Mouse (Mus musculus) embryonic facial prominence, embryonic 12.5 days (tissue): ENCODE data around the gene Wwtr1. TPM values are rescaled to one million over a fixed set of nuclear protein-coding genes. Genes with fewer than 3 reads are reported as not detected.

Experiments
- ATAC-seq: fragments of 200-750 bp; cut with Nextera tagmentation; 2 replicates; pipeline ENCODE4 v1.8.0; 2017; ENCODE audit not compliant: insufficient number of reproducible peaks, insufficient read depth, low FRiP score, low TSS enrichment
- H3K27ac ChIP-seq: fragments of 300-500 bp; sonication (generic); 2 replicates; pipeline ENCODE4 v1.5.1; 2016; ENCODE audit warnings: mild to moderate bottlenecking
- H3K27me3 ChIP-seq: fragments of 300-500 bp; sonication (generic); 2 replicates; pipeline ENCODE4 v1.6.1; 2016; ENCODE audit warnings: mild to moderate bottlenecking, moderate library complexity
- H3K36me3 ChIP-seq: fragments of 300-500 bp; sonication (generic); 2 replicates; pipeline ENCODE4 v1.6.1; 2016; ENCODE audit warnings: mild to moderate bottlenecking
- H3K4me1 ChIP-seq: fragments of 300-500 bp; sonication (generic); 2 replicates; pipeline ENCODE4 v1.6.1; 2016
- H3K4me2 ChIP-seq: fragments of 300-500 bp; sonication (generic); replicated peaks from 2 replicates; pipeline ENCODE4 v1.6.1; 2016; ENCODE audit warnings: mild to moderate bottlenecking, moderate library complexity
- H3K4me3 ChIP-seq: fragments of 300-500 bp; sonication (generic); 2 replicates; pipeline ENCODE4 v1.5.1; 2016; ENCODE audit warnings: mild to moderate bottlenecking
- H3K9ac ChIP-seq: fragments of 300-500 bp; sonication (generic); 2 replicates; pipeline ENCODE4 v1.6.1; 2016; ENCODE audit warnings: mild to moderate bottlenecking, moderate library complexity
- H3K9me3 ChIP-seq: fragments of 300-500 bp; sonication (generic); 2 replicates; pipeline ENCODE4 v1.6.1; 2016; ENCODE audit warnings: mild to moderate bottlenecking, moderate library complexity
- WGBS: fragments of 180-500 bp; shearing (Covaris S2); methylation state at CpG from one replicate; pipeline ENCODE4 v1.1.7; 2016; 5-methylcytosine and 5-hydroxymethylcytosine counted together
- polyA plus RNA-seq: library from polyadenylated mRNA; unstranded; fragments of >200 nt; fragmentation: Nextera tagmentation; extraction: Ambion mirVana; gene quantifications from 2 replicates; pipeline ENCODE4 v1.2.1, GENCODE M21; 2016

Gene Wwtr1
- polyA plus RNA-seq, 1 experiment from 2014 or later: 16.5 TPM

GRCm38 (mm10) chr3:57509945-57510675, 65.6 kb downstream of the Wwtr1 start:
- no peak overlapping the region for H3K9ac ChIP-seq
- H3K27me3 ChIP-seq: no peaks in the 10 kb centered on the region
- H3K4me2 ChIP-seq: no peak overlapping the region
- WGBS: 88% methylated on average over 7 of the region's 7 CpGs
- no peak overlapping the region for H3K27ac ChIP-seq
- H3K36me3 ChIP-seq: no peaks in the 10 kb centered on the region
- no peak overlapping the region for H3K4me3 ChIP-seq
- ATAC-seq: no peak
- no peaks in the 10 kb centered on the region for H3K9me3 ChIP-seq
- no peaks in the 10 kb centered on the region for H3K4me1 ChIP-seq

- Histone ChIP-seq H3K27me3 (no peaks in the 10 kb centered on the region), H3K36me3 (no peaks in the 10 kb centered on the region), H3K4me2 (no peak overlapping the region), H3K4me3 (no peak overlapping the region), H3K9me3 (no peaks in the 10 kb centered on the region), H3K27ac (no peak overlapping the region), H3K4me1 (0 out of 2 replicates have a peak, but pooled peaks cover 8% of the 10 kb centered on the region), H3K9ac (no peak overlapping the region)
- 90% methylated on average over 10 of the region's 10 CpGs for WGBS
- no peak for ATAC-seq
These were observed 69.7 kb downstream of the Wwtr1 start for GRCm38 (mm10) chr3:57505991-57506390.

- Histone ChIP-seq H3K27me3 (no peaks in the 10 kb centered on the region), H3K9ac (no peak overlapping the region), H3K4me1 (0 out of 2 replicates have a peak, but pooled peaks cover 8% of the 10 kb centered on the region), H3K4me2 (no peak overlapping the region), H3K27ac (no peak overlapping the region), H3K9me3 (no peaks in the 10 kb centered on the region), H3K4me3 (no peak overlapping the region), H3K36me3 (0 out of 2 replicates have a peak, but pooled peaks cover 3% of the 10 kb centered on the region)
- ATAC-seq: no peak
- 36% methylated on average over 2 of the region's 2 CpGs for WGBS
These were observed 71.0 kb downstream of the Wwtr1 start for GRCm38 (mm10) chr3:57504756-57505155.

GRCm38 (mm10) chr3:57501596-57502220, 74.0 kb downstream of the Wwtr1 start:
- H3K4me2 ChIP-seq: no peak overlapping the region

GRCm38 (mm10) chr3:57500846-57501245, 74.9 kb downstream of the Wwtr1 start:
- Histone ChIP-seq H3K9ac (no peak overlapping the region), H3K27me3 (no peaks in the 10 kb centered on the region), H3K36me3 (peaks cover 8% of the 10 kb centered on the region; the same call in 1 of the 2 replicates), H3K4me3 (no peak overlapping the region), H3K4me2 (no peak overlapping the region), H3K27ac (no peak overlapping the region), H3K4me1 (0 out of 2 replicates have a peak, but pooled peaks cover 8% of the 10 kb centered on the region), H3K9me3 (no peaks in the 10 kb centered on the region)
- ATAC-seq: no peak
- 92% methylated on average over 9 of the region's 9 CpGs for WGBS

More at GRCm38 (mm10) chr3:57501596-57502220, 74.0 kb downstream of the Wwtr1 start:
- H3K27me3 ChIP-seq: no peaks in the 10 kb centered on the region
- H3K27ac ChIP-seq: no peak overlapping the region
- H3K36me3 ChIP-seq: peaks cover 8% of the 10 kb centered on the region; the same call in 1 of the 2 replicates
- H3K4me3 ChIP-seq: no peak overlapping the region
- H3K9me3 ChIP-seq: no peaks in the 10 kb centered on the region
- 68% methylated on average over 10 of the region's 10 CpGs for WGBS
- ATAC-seq: no peak
- no peak overlapping the region for H3K9ac ChIP-seq
- 0 out of 2 replicates have a peak, but pooled peaks cover 8% of the 10 kb centered on the region for H3K4me1 ChIP-seq

GRCm38 (mm10) chr3:57497791-57498190, 77.9 kb downstream of the Wwtr1 start:
- Histone ChIP-seq H3K4me2 (no peak overlapping the region), H3K27me3 (no peaks in the 10 kb centered on the region), H3K9me3 (no peaks in the 10 kb centered on the region), H3K27ac (no peak overlapping the region), H3K9ac (no peak overlapping the region), H3K4me3 (no peak overlapping the region), H3K4me1 (0 out of 2 replicates have a peak, but pooled peaks cover 8% of the 10 kb centered on the region), H3K36me3 (peaks cover 8% of the 10 kb centered on the region; the same call in 1 of the 2 replicates)
- WGBS: 75% methylated on average over 1 of the region's 1 CpGs
- ATAC-seq: no peak

- no peak for ATAC-seq
- H3K4me1 ChIP-seq: no peaks in the 10 kb centered on the region
- 53% methylated on average over 2 of the region's 2 CpGs for WGBS
These were observed 79.3 kb downstream of the Wwtr1 start for GRCm38 (mm10) chr3:57496428-57496827.

GRCm38 (mm10) chr3:57487455-57488153, 88.1 kb downstream of the Wwtr1 start:
- peak; percentile 72 for ATAC-seq

More at GRCm38 (mm10) chr3:57496428-57496827, 79.3 kb downstream of the Wwtr1 start:
- no peaks in the 10 kb centered on the region for H3K9me3 ChIP-seq
- H3K4me2 ChIP-seq: no peak overlapping the region
- H3K27ac ChIP-seq: no peak overlapping the region
- no peaks in the 10 kb centered on the region for H3K27me3 ChIP-seq
- H3K36me3 ChIP-seq: peaks cover 8% of the 10 kb centered on the region; the same call in 1 of the 2 replicates
- H3K9ac ChIP-seq: no peak overlapping the region
- H3K4me3 ChIP-seq: no peak overlapping the region

GRCm38 (mm10) chr3:57486068-57486467, 89.6 kb downstream of the Wwtr1 start:
- no peaks in the 10 kb centered on the region for H3K27me3 ChIP-seq
- no peaks in the 10 kb centered on the region for H3K9me3 ChIP-seq
- H3K4me2 ChIP-seq: no peak overlapping the region
- no peak for ATAC-seq
- peaks cover 19% of the 10 kb centered on the region for H3K4me1 ChIP-seq
- 55% methylated on average over 4 of the region's 4 CpGs for WGBS
- no peaks in the 10 kb centered on the region for H3K36me3 ChIP-seq
- no peak overlapping the region for H3K4me3 ChIP-seq
- H3K9ac ChIP-seq: no peak overlapping the region
- no peak overlapping the region for H3K27ac ChIP-seq

More at GRCm38 (mm10) chr3:57487455-57488153, 88.1 kb downstream of the Wwtr1 start:
- Histone ChIP-seq H3K9ac (no peak overlapping the region), H3K9me3 (no peaks in the 10 kb centered on the region), H3K27ac (peak overlapping the region; percentile 86), H3K27me3 (no peaks in the 10 kb centered on the region), H3K4me2 (peak overlapping the region; percentile 30), H3K4me3 (no peak overlapping the region), H3K36me3 (no peaks in the 10 kb centered on the region), H3K4me1 (peaks cover 19% of the 10 kb centered on the region)
- WGBS: 22% methylated on average over 8 of the region's 8 CpGs

GRCm38 (mm10) chr3:57481981-57482380, 93.7 kb downstream of the Wwtr1 start:
- no peaks in the 10 kb centered on the region for H3K9me3 ChIP-seq
- H3K4me2 ChIP-seq: no peak overlapping the region
- no peaks in the 10 kb centered on the region for H3K27me3 ChIP-seq
- ATAC-seq: no peak
- no peak overlapping the region for H3K9ac ChIP-seq
- peaks cover 8% of the 10 kb centered on the region for H3K4me1 ChIP-seq
- no peak overlapping the region for H3K27ac ChIP-seq
- 0 out of 2 replicates have a peak, but pooled peaks cover 4% of the 10 kb centered on the region for H3K36me3 ChIP-seq
- WGBS: 92% methylated on average over 5 of the region's 5 CpGs
- no peak overlapping the region for H3K4me3 ChIP-seq

GRCm38 (mm10) chr3:57480640-57481039, 95.1 kb downstream of the Wwtr1 start:
- Histone ChIP-seq H3K4me2 (no peak overlapping the region), H3K36me3 (peaks cover 4% of the 10 kb centered on the region; the same call in 1 of the 2 replicates), H3K4me1 (no peaks in the 10 kb centered on the region), H3K9ac (no peak overlapping the region), H3K27me3 (no peaks in the 10 kb centered on the region), H3K9me3 (no peaks in the 10 kb centered on the region), H3K27ac (no peak overlapping the region), H3K4me3 (no peak overlapping the region)
- WGBS: 73% methylated on average over 4 of the region's 4 CpGs
- ATAC-seq: no peak
